Mouse (Mus musculus) granulocyte monocyte progenitor cell, adult 5-6 weeks (primary cell): ENCODE measurements around the gene Rftn1. TPM values are rescaled to one million over a fixed set of nuclear protein-coding genes. Genes with fewer than 3 reads are reported as not detected.
"Not testable (repeated sequence)": the region's sequence is repeated elsewhere in the genome, so short reads cannot be mapped to it uniquely, and the experiment has no call there.

Experiments used
- ATAC-seq: replicated peaks from 2 replicates; pipeline ENCODE4 v1.8.0; 2016; ENCODE audit warnings: mild to moderate bottlenecking, moderate TSS enrichment, inconsistent platforms; ENCODE audit not compliant: poor library complexity, severe bottlenecking
- total RNA-seq, 2 experiments: library from RNA; stranded (forward) in 1 of 2; stranded (reverse) in 1 of 2; fragments of 200-712, 200-1000 nt in 1 of 2; fragments of >200 nt in 1 of 2; fragmentation: Nextera tagmentation in 1 of 2; gene quantifications; 2 replicates each; pipeline ENCODE4 v1.2.3; 2014 to 2017

Gene Rftn1
- total RNA-seq, 2 experiments from 2014 or later, result 9.8 to 32.4 TPM

- ATAC-seq, result peak; percentile 65
These were observed 54.4 kb downstream of the Rftn1 start for GRCm38 (mm10) chr17:50136060-50136459.

DNA sequence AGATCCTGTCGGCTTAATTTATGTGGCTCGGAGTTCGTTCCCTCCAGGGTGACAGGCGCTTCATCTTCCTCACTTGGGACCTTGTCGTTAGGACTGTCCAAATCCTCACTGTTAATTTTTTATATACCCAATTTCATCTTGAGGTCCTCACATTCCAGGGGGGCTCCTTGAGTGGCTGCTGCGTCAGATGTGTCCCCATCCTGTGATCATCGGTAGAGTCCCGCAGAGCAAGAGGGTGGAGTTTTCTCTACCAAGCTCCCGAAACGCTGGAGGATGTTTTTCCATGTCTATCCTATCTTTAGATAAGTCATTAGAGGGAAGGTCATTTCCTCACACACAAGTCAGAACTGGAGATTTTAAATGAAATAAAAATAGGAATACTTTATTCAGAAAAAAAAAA is 55.0 kb downstream of the Rftn1 start:
- ATAC-seq, result no peak

DNA sequence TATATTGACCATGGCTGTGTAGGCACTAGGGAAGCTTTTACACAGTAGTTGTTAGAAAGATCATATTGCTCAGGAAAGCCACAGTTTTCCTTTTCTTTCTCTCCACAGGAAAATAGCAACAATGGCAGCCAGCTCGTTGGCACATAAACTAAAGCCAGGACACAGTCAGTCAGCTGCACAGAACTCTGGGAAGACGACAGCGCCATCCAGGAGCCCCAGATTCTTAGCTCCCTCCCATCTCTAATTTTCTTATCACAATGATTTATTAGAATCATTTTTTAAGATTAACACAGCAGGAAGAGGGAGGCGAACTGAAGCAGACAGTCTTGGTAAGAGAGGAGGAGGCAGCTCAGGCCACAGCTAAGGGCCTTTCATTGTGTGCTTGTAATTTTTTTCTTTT is 58.8 kb downstream of the Rftn1 start:
- no peak for ATAC-seq

DNA sequence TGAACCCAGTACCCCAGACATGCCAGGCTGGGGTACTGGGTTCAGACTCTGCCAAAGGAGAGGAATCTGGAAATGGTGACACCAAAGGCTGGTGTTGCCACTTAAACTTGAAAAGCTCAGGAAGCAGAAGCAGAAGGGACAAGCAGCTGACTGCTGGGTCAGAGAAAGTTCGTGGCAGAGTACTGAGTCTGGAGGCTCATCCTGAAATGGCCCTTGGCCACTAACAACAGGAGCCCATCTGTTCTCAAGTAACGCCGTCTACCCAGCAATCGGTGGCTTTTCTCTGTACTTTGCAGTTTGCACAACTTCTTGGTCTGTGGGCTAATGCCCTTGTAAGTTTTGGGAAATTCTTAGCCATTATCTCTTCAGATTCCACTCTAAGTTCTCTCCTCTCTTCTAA is 60.1 kb downstream of the Rftn1 start:
- no peak for ATAC-seq

GRCm38 (mm10) chr17:50128392-50128791 is 62.1 kb downstream of the Rftn1 start:
- no peak for ATAC-seq

DNA sequence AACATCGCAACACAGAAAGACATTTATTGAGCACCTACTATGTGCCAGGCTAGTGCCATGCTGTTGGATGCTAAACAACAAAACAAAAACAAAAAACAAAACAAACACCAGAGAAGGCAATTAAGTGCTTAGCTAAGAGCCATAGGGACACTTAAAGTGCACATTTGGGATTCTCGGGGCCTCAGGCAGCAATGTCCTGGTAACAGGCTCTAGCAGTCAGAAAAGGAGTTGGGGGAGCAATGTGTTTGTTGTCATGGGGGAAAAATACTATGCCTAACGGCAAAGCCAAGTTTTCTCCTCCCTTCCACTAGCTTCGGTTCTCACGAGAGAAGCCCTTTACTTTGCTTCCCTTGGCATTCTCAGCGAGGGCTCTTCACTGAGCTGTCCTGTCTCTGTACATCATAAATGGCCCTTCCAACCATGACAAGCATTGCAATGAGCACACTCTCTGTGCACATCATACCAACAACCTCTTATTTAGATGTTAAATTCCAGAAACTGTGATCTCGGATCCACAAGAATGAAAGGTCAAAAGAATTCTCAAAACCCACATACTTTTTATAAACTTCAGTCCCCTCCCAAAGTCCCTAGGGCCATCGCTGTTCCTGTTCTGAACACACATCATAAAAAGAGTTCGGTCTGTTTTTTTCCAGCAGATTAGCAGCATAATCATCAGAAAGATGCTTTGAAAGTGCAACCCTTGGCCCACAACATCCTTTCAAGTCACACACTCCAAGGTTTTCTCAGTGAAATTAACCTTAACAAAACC is 63.2 kb downstream of the Rftn1 start:
- no peak for ATAC-seq

DNA sequence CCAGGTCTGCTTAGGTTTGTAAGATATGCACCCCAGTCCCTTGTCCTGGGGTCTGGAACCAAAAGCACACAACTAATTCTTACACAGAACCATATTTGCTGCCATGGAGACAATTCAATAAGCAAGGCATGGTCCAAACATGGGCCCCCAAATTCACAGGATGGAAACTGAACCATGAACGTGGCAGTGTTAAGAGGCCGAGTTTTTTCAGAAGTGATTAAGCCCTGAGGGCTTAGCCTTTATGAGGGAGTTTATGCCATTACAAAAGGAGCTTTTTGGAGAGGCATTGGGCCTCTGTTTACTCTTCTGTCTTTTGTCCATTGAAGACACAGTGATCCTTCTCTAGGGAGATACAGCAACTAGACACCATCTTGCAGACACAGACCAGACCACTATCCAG is 63.9 kb downstream of the Rftn1 start:
- ATAC-seq, result no peak

- no peak for ATAC-seq
These were observed 64.6 kb downstream of the Rftn1 start for GRCm38 (mm10) chr17:50125900-50126299.

DNA sequence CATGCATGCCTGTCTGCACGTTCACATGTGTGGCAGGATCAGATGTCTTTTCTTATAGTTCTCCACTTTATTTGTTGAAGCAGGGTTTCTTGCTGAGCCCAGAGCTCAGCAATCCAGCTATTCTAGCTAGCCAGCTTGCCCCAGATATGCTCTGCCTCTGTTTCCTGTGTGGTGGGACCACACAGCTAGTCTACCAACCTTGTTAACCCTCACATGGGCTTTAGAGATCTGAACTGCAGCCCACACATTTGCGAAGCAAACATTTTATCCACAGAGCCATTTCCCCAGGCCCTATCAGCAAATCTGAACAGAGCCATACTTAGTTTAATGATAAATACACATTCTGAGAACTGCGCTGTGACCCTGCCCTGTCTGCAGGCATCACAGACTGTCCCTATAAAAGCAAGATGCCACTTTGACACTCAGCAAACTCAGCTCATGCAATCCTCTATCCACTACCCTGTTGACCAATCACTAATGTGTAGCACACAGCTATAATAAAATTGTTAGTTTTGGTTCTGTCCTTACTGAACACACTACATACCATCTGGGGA is 65.2 kb downstream of the Rftn1 start:
- no peak for ATAC-seq

DNA sequence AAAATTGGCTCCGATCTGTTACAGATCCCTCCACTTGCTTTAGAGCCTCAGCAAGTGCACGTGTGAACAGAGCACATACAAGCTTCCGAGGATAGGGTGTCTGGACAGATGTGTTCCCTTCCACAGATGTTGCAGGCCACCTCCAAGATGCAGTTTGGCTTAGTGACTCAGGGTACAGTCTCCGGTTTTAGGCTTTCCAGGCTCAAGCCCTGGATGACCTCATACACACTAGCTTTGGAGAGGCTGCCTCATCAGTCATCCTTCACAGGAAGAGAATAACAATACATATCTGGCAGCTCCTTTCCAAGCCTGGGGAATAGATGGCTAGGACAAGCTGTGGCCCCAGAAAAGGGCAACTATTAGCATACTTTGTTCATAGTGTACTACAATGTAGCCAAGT is 65.8 kb downstream of the Rftn1 start:
- ATAC-seq, result no peak

- ATAC-seq, result no peak
These were observed 67.9 kb downstream of the Rftn1 start for GRCm38 (mm10) chr17:50122555-50122954.

DNA sequence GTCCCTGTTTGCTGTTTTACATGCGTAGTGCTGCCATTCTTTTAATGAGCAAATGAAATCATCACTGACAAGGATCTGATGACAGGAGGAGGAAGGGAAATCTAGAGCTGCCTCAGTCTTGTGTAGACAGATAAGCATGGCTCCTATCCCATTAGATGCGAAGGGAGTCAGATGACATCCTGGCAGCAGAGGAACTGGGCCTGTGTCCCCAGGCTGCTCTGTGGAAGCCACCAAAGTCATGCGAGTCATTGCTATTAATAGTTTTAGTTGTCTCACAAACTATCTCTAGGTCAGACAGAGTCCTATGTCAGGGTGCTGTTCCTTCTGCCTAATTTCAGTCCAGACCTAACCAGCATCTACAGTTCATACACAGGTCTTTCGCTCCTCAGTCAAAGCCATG is 70.4 kb downstream of the Rftn1 start:
- no peak for ATAC-seq

GRCm38 (mm10) chr17:50117461-50117860 is 73.0 kb downstream of the Rftn1 start:
- peak; percentile 39 for ATAC-seq

DNA sequence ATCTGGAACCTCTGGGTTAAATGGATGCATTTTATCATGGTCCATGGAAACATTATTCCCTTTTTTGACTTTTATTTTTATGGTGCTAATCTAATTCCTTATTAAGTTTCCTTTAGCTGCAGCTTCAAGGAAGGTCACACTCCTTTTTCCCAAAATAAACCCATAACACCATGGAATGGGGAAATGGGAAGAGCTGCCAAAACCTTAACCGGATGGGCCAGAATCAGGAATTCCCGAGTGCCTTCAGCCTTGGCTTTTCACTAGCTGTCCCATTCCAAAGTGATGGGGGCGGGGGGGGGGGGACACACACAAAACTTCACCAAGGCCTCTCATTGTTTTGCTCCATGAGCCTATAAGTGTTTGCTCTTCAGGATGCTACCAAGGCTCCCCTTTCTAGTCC is 73.5 kb downstream of the Rftn1 start:
- no peak; the same call in 1 of the 2 replicates for ATAC-seq

DNA sequence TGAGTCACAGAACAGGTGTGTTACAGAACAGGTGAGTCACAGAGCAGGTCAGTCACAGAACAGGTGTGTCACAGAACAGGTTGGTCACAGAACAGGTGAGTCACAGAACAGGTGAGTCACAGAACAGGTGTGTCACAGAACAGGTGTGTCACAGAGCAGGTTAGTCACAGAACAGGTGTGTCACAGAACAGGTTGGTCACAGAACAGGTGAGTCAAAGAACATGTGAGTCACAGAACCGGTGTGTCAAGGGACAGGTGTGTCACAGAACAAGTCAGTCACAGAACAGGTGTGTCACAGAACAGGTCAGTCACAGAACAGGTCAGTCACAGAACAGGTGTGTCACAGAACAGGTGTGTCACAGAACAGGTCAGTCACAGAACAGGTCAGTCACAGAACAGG is 74.1 kb downstream of the Rftn1 start:
- not testable (repeated sequence) for ATAC-seq

DNA sequence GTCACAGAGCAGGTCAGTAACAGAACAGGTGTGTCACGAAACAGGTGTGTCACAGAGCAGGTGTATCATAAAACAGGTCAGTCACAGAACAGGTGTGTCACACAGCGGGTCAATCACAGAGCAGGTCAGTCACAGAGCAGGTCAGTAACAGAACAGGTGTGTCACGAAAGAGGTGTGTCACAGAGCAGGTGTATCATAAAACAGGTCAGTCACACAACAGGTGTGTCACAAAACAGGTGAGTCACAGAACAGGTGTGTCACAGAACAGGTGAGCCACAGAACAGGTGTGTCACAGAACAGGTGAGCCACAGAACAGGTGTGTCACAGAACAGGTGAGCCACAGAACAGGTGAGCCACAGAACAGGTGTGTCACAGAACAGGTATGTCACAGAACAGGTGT is 74.8 kb downstream of the Rftn1 start:
- ATAC-seq, result not testable (repeated sequence)

- ATAC-seq, result no peak
These were observed 75.8 kb downstream of the Rftn1 start for GRCm38 (mm10) chr17:50114659-50115058.

DNA sequence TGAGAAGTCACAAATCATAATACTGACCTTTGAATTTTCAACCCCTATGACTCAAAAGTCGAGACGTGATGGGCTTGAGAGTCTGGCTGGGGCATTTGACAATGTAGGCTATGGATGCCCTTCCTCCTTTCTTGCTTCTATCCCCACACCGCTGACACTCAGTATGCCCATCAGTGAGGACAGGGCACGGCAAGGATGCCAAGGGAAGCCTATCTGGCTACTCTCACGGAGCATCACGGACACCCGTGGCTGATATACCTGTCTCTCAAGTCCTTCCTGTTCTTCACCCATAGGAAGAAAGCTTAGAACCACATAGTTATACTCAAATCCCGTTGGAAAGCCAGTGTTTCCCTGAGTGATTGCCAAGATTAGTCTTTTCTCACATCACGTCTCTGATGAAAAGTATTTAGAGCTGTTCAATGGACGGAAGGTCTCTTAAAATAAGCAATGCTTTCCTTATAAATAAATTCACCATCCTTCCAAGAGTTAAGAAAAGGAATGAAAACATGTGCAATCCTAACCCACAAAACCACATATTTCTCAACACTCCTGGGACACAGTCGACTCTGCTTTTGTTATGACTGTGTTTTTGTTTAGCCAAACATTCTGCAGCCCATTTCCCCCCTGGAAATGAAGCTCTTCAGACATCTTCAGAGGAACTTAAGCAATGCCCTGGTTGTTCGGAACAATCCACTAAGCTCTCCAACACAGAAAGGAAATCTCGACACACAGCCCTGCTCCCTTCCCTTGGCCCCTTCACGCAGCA is 79.6 kb downstream of the Rftn1 start:
- ATAC-seq, result peak; percentile 97

DNA sequence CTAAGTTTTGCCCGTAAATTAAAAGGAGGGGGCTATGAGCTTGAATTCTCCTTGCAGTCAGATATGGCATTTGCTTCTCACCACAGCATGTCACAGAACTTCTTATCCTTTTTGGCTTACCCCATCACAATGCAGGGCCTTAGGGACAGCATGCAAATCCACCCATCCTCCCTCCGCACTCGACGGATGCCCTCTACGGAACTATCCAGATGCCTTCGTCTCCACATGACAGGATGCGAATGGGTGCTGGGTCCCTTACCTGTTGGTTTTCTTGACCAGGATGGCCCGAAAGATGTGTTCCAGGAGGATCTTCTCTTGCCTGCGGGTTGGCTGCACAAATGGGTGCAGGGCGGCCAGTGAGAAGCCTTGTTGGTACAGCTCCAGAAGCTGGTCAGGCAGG is 83.7 kb downstream of the Rftn1 start:
- no peak for ATAC-seq

DNA sequence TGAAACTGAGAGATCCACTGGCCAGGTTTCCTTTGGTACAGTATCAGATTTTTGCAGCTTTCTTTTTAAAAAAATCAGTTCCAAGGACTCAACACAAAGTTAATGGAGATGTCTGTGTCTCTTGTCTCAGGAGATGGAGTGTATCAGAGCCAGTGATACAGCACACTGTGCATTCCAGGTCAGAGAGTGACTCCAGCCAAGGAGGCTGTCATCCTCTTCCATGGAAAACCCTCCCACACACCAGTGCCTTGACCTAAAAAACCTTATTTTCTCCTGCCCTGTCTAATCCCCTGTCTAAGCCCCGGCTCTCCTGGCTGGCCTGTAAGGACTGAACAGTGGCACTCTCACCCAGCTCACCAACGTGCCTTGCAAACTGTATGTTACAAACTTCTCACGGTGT is 86.3 kb downstream of the Rftn1 start:
- ATAC-seq, result no peak

- peak; percentile 28; the same call in 1 of the 2 replicates for ATAC-seq
These were observed 89.1 kb downstream of the Rftn1 start for GRCm38 (mm10) chr17:50101416-50101815.
